12 mouse cellular contexts compared by ENCODE assay signal in genomic region chr10:42115920-42116298, GRCm38 (mm10).
A peak's percentile ranks its signal among the peaks of the same experiment; 100 is the strongest.
DNase-seq lines count a peak whose midpoint lies in the region; ATAC-seq lines count a peak whose summit lies in the region.
"Had no signal": no experiment of that assay in that cellular context is flagged by ENCODE, and none has a peak within 500 bp of the region (broad histone marks: within the 10 kb centered on the region; RNA-seq: fewer than 3 reads in every experiment).

No protein-coding gene starts in this region.

- peak; percentile 43 for DNase-seq in cerebellum, adult 9-11 months
- DNase-seq in lung, postnatal 36 days = peak; percentile 39
- DNase-seq in lung, postnatal 25 days (ENCODE audit: low spot score) = no peak
- no peak for DNase-seq in right cerebral cortex, postnatal 25 days
- DNase-seq: cerebellum, adult 9-10 months; gastrocnemius, postnatal 25 days; heart, adult 2 months; layer of hippocampus, postnatal 36 days; right cerebral cortex, postnatal 4 days had no signal

- no peak for ATAC-seq in cerebellum, adult (ENCODE audit: insufficient number of reproducible peaks, low FRiP score, low TSS enrichment)
- ATAC-seq in megakaryocyte progenitor cell, adult 5-6 weeks (replicated peaks; ENCODE audit: poor library complexity) = peak; percentile 68; the same call in 1 of the 2 replicates
- no peak for ATAC-seq in activated CD4-positive, CD25-positive, alpha-beta regulatory T cell, adult 4 months

Comparison
In these comparisons a context has a peak if more than half of its experiments do, and no peak if none do; other contexts are left out.
1. DNase-seq: peak in cerebellum, adult 9-11 months (single experiment) and lung, postnatal 36 days (single experiment); none in lung, postnatal 25 days (single experiment) and right cerebral cortex, postnatal 25 days (single experiment).